Mouse (Mus musculus): ENCODE results near the gene Gm38392.

The Gm38392 gene

GRCm38 (mm10) chr3:88197741-88198504 lies 89.1 kb downstream of the Gm38392 start:
- DNase-seq = no peak

All from kidney, postnatal 14 days (tissue).